ENCODE assay signal across 25 mouse cellular contexts in the genomic region with DNA sequence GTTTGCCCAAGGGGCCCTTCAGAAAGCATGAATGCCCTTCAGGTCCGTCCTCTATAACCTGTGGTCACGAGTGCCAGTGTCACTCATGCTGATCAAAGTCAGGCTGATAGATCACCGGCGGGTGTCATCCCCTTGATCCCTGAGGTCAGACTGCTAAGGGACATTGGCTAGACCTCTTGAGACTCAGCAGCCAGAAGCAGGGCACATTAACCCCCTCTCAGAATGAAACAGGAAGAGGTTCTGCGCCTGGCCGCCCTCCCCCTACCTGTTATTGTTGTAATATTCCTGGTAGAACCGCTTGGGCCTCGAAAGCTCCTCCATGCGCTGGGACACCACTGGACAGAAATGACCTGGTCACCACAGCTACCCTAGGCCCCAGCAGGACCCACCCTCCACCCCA. TPM values are rescaled to one million over a fixed set of nuclear protein-coding genes. Genes with fewer than 3 reads are reported as not detected.
DNase-seq lines count a peak whose midpoint lies in the region; ATAC-seq and TF ChIP-seq lines count a peak whose summit lies in the region.
"Had no signal": no experiment of that assay in that cellular context is flagged by ENCODE, and none has a peak within 500 bp of the region (broad histone marks: within the 10 kb centered on the region; RNA-seq: fewer than 3 reads in every experiment).

No protein-coding gene starts in this region.

- no peaks in the 10 kb centered on the region for H3K36me3 ChIP-seq in liver, postnatal 0 days (replicated peaks; ENCODE audit: insufficient read depth, low read length)
- no peaks in the 10 kb centered on the region for H3K36me3 ChIP-seq in liver, embryonic 11.5 days (ENCODE audit: control insufficient read depth, insufficient read depth, low read length)
- H3K36me3 ChIP-seq in testis, adult 2 months (ENCODE audit: control insufficient read depth, insufficient read depth, low read length) = no peaks in the 10 kb centered on the region
- H3K36me3 ChIP-seq: embryonic facial prominence, embryonic 10.5 days; hindbrain, embryonic 13.5 days had no signal

- TF ChIP-seq EP300 in liver, postnatal 0 days (IDR thresholded peaks at IDR 0.05; ENCODE audit: low read depth) = no peak

- no peak for TF ChIP-seq POLR2A in testis, adult 2 months (IDR thresholded peaks at IDR 0.05; ENCODE audit: control insufficient read depth, low read depth, low read length)

- no peak overlapping the region for H3K4me3 ChIP-seq in liver, postnatal 0 days (ENCODE audit: low read depth, low read length)
- H3K4me3 ChIP-seq in liver, embryonic 11.5 days (ENCODE audit: low read depth, low read length) = no peak overlapping the region
- H3K4me3 ChIP-seq in testis, adult 2 months (ENCODE audit: control insufficient read depth, low read depth, low read length) = peak overlapping the region; percentile 43
- H3K4me3 ChIP-seq: embryonic facial prominence, embryonic 10.5 days; hindbrain, embryonic 13.5 days had no signal

- ATAC-seq in liver, postnatal 0 days = no peak
- ATAC-seq in liver, embryonic 11.5 days (replicated peaks; ENCODE audit: low FRiP score) = no peak
- ATAC-seq in granulocyte monocyte progenitor cell, adult 5-6 weeks (replicated peaks; ENCODE audit: poor library complexity, severe bottlenecking) = 0 out of 2 replicates have a peak, but pooled peaks have one; percentile 10
- ATAC-seq: forebrain, embryonic 14.5 days; hindbrain, postnatal 0 days; Patski had no signal

- H3K27ac ChIP-seq in liver, postnatal 0 days (ENCODE audit: low read depth) = no peak overlapping the region
- no peak overlapping the region for H3K27ac ChIP-seq in liver, embryonic 11.5 days (ENCODE audit: low read depth, low read length)
- no peak overlapping the region for H3K27ac ChIP-seq in testis, adult 2 months (ENCODE audit: control insufficient read depth, insufficient read depth, low read depth, low read length)
- H3K27ac ChIP-seq: embryonic facial prominence, embryonic 10.5 days; hindbrain, embryonic 13.5 days; hindbrain, postnatal 0 days had no signal

- H3K4me1 ChIP-seq in liver, postnatal 0 days (ENCODE audit: insufficient read depth) = no peaks in the 10 kb centered on the region
- H3K4me1 ChIP-seq in liver, embryonic 11.5 days (replicated peaks; ENCODE audit: control insufficient read depth, insufficient read depth, low read length) = no peaks in the 10 kb centered on the region
- peaks cover 5% of the 10 kb centered on the region for H3K4me1 ChIP-seq in testis, adult 2 months (ENCODE audit: control insufficient read depth, insufficient read depth, low read length)
- H3K4me1 ChIP-seq: embryonic facial prominence, embryonic 10.5 days; hindbrain, embryonic 13.5 days had no signal

- no peaks in the 10 kb centered on the region for H3K9me3 ChIP-seq in liver, postnatal 0 days (ENCODE audit: low read length)
- H3K9me3 ChIP-seq in liver, embryonic 11.5 days (ENCODE audit: control insufficient read depth, low read length) = no peaks in the 10 kb centered on the region
- H3K9me3 ChIP-seq: embryonic facial prominence, embryonic 10.5 days; hindbrain, embryonic 13.5 days had no signal

- no peak overlapping the region for H3K4me2 ChIP-seq in liver, postnatal 0 days (ENCODE audit: low read depth, low read length)
- H3K4me2 ChIP-seq in liver, embryonic 11.5 days = no peak overlapping the region
- H3K4me2 ChIP-seq: hindbrain, embryonic 13.5 days had no signal

- 62% methylated on average over 9 of the region's 9 CpGs for WGBS in liver, postnatal 0 days (ENCODE audit: insufficient replicate concordance)
- 70% methylated on average over 9 of the region's 9 CpGs for WGBS in liver, embryonic 11.5 days

- no peaks in the 10 kb centered on the region for H3K27me3 ChIP-seq in liver, postnatal 0 days (ENCODE audit: insufficient read depth, low read length)
- H3K27me3 ChIP-seq in liver, embryonic 11.5 days (replicated peaks; ENCODE audit: control insufficient read depth, insufficient read depth, low read length) = no peaks in the 10 kb centered on the region
- no peaks in the 10 kb centered on the region for H3K27me3 ChIP-seq in testis, adult 2 months (ENCODE audit: control insufficient read depth, insufficient read depth, low read length)
- H3K27me3 ChIP-seq: hindbrain, embryonic 13.5 days had no signal

- H3K9ac ChIP-seq in liver, postnatal 0 days (replicated peaks) = no peak overlapping the region
- no peak overlapping the region for H3K9ac ChIP-seq in liver, embryonic 11.5 days (ENCODE audit: low read depth, low read length)
- H3K9ac ChIP-seq: hindbrain, embryonic 13.5 days had no signal

- peak; percentile 12 for DNase-seq in liver, postnatal 0 days
- no peak for DNase-seq in liver, embryonic 11.5 days (ENCODE audit: low spot score)
- no peak for DNase-seq in testis, postnatal 14 days (ENCODE audit: low spot score)
- peak; percentile 37 for DNase-seq in testis, postnatal 10 days (ENCODE audit: low spot score)
- DNase-seq in cerebellum, postnatal 36 days = no peak
- no peak for DNase-seq in layer of hippocampus, postnatal 36 days
- DNase-seq: adrenal gland, adult 2 months; adrenal gland, postnatal 25 days; cerebellum, adult 18-20 months; cerebellum, adult 9-11 months; gastrocnemius, postnatal 10 days; heart, postnatal 10 days had no signal

- no peak for TF ChIP-seq CTCF in liver, postnatal 0 days (IDR thresholded peaks at IDR 0.05; ENCODE audit: low read depth)
- TF ChIP-seq CTCF in testis, adult 2 months (IDR thresholded peaks at IDR 0.05; ENCODE audit: control insufficient read depth, insufficient read depth, insufficient replicate concordance, low read depth, low read length) = no peak

RNA-seq across cellular contexts. Expression of gene Theg, which starts 2.7 kb away (rescaled TPM):
- not detected in 2 replicates for polyA plus RNA-seq in liver, postnatal 0 days (2015; fragmentation: Nextera tagmentation; extraction: Ambion mirVana)
- polyA plus RNA-seq in liver, embryonic 11.5 days (2014; fragmentation: Nextera tagmentation; extraction: Ambion mirVana) = not detected in 2 replicates
- 407 and 425 TPM in 2 replicates for polyA plus RNA-seq in testis, adult 2 months (2012; rRNA removed)
- total RNA-seq in granulocyte monocyte progenitor cell, adult 5-6 weeks (2014; fragmentation: Nextera tagmentation) = not detected in 2 replicates
- not detected in 2 replicates for total RNA-seq in granulocyte monocyte progenitor cell, adult 5-6 weeks (2017)
- total RNA-seq in layer of hippocampus, postnatal 36 days (2021) = under 1 TPM in 1 of 2 experiments, not detected in 1; 0.60 TPM
- total RNA-seq: adrenal gland, adult 2 months; adrenal gland, postnatal 25 days; gastrocnemius, postnatal 10 days; gastrocnemius, postnatal 4 days; heart, adult 8-10 months; heart, postnatal 10 days; hematopoietic stem cell, adult 5-6 weeks; hindbrain, postnatal 0 days had no signal
- polyA plus RNA-seq: adrenal gland, adult 2 months; C2C12; embryonic facial prominence, embryonic 10.5 days; embryonic facial prominence, embryonic 14.5 days; forebrain, embryonic 14.5 days; heart, embryonic 14.5 days; hindbrain, embryonic 13.5 days; hindbrain, postnatal 0 days; Patski had no signal

RNA-seq across cellular contexts. Expression of gene C2cd4c, which starts 29.4 kb away (rescaled TPM):
- polyA plus RNA-seq in liver, postnatal 0 days (2015; fragmentation: Nextera tagmentation; extraction: Ambion mirVana) = not detected in 2 replicates
- not detected in 2 replicates for polyA plus RNA-seq in liver, embryonic 11.5 days (2014; fragmentation: Nextera tagmentation; extraction: Ambion mirVana)
- polyA plus RNA-seq in testis, adult 2 months (2012; rRNA removed) = 0.91 and 1.5 TPM in 2 replicates
- not detected in 2 replicates for total RNA-seq in granulocyte monocyte progenitor cell, adult 5-6 weeks (2014; fragmentation: Nextera tagmentation)
- total RNA-seq in granulocyte monocyte progenitor cell, adult 5-6 weeks (2017) = not detected in 2 replicates
- 10 to 100 TPM; 14.6 to 14.8 TPM for total RNA-seq in layer of hippocampus, postnatal 36 days (2021)
- total RNA-seq: heart, postnatal 10 days had no signal
- polyA plus RNA-seq: embryonic facial prominence, embryonic 10.5 days; embryonic facial prominence, embryonic 14.5 days; heart, embryonic 14.5 days; Patski had no signal

RNA-seq across cellular contexts. Expression of gene Mier2, which starts 29.4 kb away (rescaled TPM):
- polyA plus RNA-seq in liver, postnatal 0 days (2015; fragmentation: Nextera tagmentation; extraction: Ambion mirVana) = 8.6 and 9.0 TPM in 2 replicates
- 33.1 and 36.5 TPM in 2 replicates for polyA plus RNA-seq in liver, embryonic 11.5 days (2014; fragmentation: Nextera tagmentation; extraction: Ambion mirVana)
- 25.1 and 28.0 TPM in 2 replicates for polyA plus RNA-seq in testis, adult 2 months (2012; rRNA removed)
- 24.4 and 24.8 TPM in 2 replicates for total RNA-seq in granulocyte monocyte progenitor cell, adult 5-6 weeks (2014; fragmentation: Nextera tagmentation)
- 10.8 and 16.8 TPM in 2 replicates for total RNA-seq in granulocyte monocyte progenitor cell, adult 5-6 weeks (2017)
- total RNA-seq in layer of hippocampus, postnatal 36 days (2021) = 10 to 100 TPM; 54.0 to 60.9 TPM

RNA-seq across cellular contexts. Expression of gene Plpp2, which starts 50.8 kb away (rescaled TPM):
- 32.7 and 38.8 TPM in 2 replicates for polyA plus RNA-seq in liver, postnatal 0 days (2015; fragmentation: Nextera tagmentation; extraction: Ambion mirVana)
- 27.1 and 30.1 TPM in 2 replicates for polyA plus RNA-seq in liver, embryonic 11.5 days (2014; fragmentation: Nextera tagmentation; extraction: Ambion mirVana)
- 4.1 and 5.1 TPM in 2 replicates for polyA plus RNA-seq in testis, adult 2 months (2012; rRNA removed)
- 13.9 and 14.8 TPM in 2 replicates for total RNA-seq in granulocyte monocyte progenitor cell, adult 5-6 weeks (2014; fragmentation: Nextera tagmentation)
- total RNA-seq in granulocyte monocyte progenitor cell, adult 5-6 weeks (2017) = 5.3 and 7.9 TPM in 2 replicates
- 1 to 10 TPM; 5.3 to 5.9 TPM for total RNA-seq in layer of hippocampus, postnatal 36 days (2021)

RNA-seq across cellular contexts. Expression of gene Shc2, which starts 53.3 kb away (rescaled TPM):
- polyA plus RNA-seq in liver, postnatal 0 days (2015; fragmentation: Nextera tagmentation; extraction: Ambion mirVana) = 0.05 and 0.07 TPM in 2 replicates
- polyA plus RNA-seq in liver, embryonic 11.5 days (2014; fragmentation: Nextera tagmentation; extraction: Ambion mirVana) = 2.0 and 2.1 TPM in 2 replicates
- 4.5 and 5.8 TPM in 2 replicates for polyA plus RNA-seq in testis, adult 2 months (2012; rRNA removed)
- total RNA-seq in granulocyte monocyte progenitor cell, adult 5-6 weeks (2014; fragmentation: Nextera tagmentation) = not detected in 2 replicates
- total RNA-seq in granulocyte monocyte progenitor cell, adult 5-6 weeks (2017) = not detected in 2 replicates
- total RNA-seq in layer of hippocampus, postnatal 36 days (2021) = 10 to 100 TPM; 44.0 to 44.8 TPM
- total RNA-seq: hematopoietic stem cell, adult 5-6 weeks had no signal

Comparison
In these comparisons a context has a peak if more than half of its experiments do, and no peak if none do; other contexts are left out.
1. DNase-seq: peak in liver, postnatal 0 days (single experiment) and testis, postnatal 10 days (single experiment); none in liver, embryonic 11.5 days (single experiment), testis, postnatal 14 days (single experiment), cerebellum, postnatal 36 days (0 of 2) and layer of hippocampus, postnatal 36 days (0 of 2).
2. RNA of gene Theg, which starts 2.7 kb away (polyA plus RNA-seq): 407 to 425 TPM in testis, adult 2 months; not detected in liver, postnatal 0 days and not detected in liver, embryonic 11.5 days; every median in the first group is over 100 times any median in the second.